Mouse (Mus musculus) heart, adult 18-20 months (tissue): ENCODE measurements around the gene Srsf12. TPM values are rescaled to one million over a fixed set of nuclear protein-coding genes. Genes with fewer than 3 reads are reported as not detected.

Source experiments
- DNase-seq, 2 experiments: peaks; one replicate each; pipeline ENCODE4 v3.0.0; 2021 to 2022; ENCODE audit warnings: mixed read lengths in 1 of 2
- long read RNA-seq, 2 experiments: library from polyadenylated mRNA; stranded (forward); transcript quantifications; one replicate each; pipeline ENCODE4 v2.0.0; 2021
- total RNA-seq, 2 experiments: library from RNA; stranded (reverse); gene quantifications; 2 replicates each; pipeline ENCODE4 v1.2.3; 2021

Gene Srsf12
- total RNA-seq = not detected
- long read RNA-seq, experiment 1 = 0 reads
- long read RNA-seq, experiment 2 = 0 reads

DNA sequence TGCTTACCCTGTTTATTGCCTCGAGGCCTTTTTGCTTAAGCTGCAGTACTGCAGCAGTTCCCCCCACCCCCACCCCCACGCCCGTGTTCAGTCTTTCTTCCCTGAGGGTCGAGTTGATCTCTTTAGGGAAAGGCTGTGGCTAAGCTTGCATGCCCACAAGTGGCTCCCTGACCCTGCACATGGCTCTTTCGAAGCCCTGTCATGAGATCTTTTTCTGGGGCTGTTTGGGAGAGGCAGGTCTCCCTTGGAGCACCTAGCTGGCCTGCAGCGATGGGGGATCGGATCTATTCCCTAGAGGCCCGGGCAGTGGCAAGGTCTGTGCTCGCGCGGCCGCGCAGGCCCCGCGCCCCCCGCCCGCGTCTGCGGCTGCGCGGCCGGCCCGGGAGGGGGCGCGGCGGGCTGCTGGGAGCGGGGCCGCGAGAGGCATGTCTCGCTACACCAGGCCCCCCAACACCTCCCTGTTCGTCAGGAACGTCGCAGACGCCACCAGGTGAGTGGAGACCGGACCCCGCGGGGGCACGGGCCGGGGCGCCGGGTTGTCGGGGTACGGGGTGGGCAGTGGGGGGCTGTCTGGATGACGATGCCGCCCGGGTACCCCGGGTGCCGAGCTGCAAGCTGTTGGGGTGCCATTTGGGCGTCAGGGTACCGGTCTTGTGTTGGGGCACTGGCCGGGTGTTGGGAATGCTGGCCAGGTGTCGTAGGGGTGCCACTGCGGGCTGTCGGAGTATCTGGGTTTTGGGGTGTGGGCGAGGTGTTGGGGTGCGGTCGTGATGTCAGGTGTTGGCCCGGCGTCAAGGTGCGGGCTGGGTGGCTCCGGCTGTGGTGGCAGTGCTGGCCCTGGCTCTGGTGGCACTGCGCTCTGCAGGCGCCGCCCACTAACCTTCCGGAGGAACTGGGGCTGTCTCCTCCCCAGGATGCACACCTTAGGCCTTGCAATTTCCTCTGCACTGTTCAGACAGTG, at the start of gene Srsf12:
Gene Srsf12, plus strand, starts transcription at position 111 of the 961 bp plus-strand sequence.
- no peak for DNase-seq

DNA sequence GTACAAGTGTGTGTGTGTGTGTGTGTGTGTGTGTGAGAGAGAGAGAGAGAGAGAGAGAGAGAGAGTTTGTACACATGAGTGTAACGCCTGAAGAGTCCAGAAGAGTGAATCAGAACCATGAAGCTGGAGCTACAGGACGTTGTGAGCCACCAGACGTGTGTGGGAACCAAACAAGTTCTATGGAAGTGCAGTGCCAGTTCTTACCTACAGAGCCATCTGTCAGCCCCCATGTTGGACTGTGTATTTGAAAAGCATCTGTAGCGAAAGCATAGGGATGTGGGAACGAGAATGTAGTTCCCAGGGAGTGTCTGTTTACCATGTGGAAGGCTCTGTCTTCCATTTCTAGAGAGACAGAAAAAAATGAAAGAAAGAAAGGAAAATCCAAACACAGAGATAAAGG, 25.3 kb upstream of the Srsf12 start:
- no peak for DNase-seq

DNA sequence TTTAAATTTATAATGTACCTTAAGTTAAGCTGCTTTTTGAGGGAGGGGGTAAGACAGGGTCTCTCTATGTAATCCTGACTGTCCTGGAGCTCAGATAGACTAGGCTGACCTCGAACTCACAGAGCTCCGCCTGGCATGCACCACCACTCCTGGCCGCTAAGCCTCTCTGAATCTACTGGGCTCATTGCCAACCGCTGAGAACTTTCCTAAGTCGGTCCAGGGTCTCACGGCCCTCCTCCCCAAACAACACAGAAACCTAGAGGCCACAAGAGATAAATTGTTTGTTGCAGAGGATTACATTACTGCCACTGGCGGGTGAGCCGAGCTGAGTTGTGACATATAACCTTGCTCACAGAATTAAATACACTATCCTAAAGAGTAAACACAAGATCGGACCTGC, 20.6 kb upstream of the Srsf12 start:
- peak; percentile 36 to 48 for DNase-seq

DNA sequence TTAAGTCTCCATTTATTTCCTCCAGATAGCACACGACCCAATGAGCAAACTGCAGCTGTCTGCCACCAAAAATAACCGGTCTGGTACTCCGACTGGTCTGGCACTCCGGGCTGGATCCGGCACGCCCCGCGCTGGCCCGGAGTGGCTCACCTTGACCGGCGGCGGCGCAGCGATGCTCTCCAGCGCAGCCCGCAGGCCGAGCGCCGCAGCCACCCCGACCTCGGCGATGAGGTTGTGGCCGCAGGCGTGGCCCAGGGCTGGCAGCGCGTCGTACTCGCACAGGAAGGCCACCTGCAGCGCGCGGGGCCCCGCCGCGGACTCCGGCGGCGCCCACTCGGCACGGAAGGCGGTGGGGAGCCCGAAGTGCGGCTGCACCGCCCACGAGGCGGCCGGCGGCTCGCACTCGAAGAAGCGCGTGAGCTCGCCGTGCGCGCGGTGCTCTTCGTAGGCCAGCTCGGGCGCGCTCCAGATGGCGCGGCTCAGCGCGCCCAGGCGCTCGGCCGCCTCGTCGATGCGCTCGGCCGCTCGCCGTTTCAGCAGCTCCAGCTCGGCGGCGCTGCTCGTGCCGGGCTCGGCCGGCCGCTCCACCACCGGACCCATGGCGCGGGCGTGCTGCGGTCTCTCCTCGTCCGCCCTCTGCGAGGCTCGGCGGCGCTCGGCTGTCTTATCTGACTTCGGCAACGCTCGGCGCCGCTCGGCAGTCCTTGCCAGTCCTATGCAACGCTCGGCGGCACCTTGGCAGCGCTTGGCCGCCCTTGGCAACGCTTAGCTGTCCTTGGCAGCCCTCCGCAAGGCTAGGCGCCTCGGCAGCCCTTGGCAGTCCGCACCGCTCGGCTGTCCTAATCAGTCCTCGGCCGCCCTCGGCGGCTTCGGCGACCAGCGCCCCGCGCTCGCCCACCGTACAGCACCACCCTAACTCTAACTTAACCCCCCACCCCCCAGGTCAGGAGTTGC, 19.7 kb upstream of the Srsf12 start:
- peak; percentile 90 to 92 for DNase-seq

DNA sequence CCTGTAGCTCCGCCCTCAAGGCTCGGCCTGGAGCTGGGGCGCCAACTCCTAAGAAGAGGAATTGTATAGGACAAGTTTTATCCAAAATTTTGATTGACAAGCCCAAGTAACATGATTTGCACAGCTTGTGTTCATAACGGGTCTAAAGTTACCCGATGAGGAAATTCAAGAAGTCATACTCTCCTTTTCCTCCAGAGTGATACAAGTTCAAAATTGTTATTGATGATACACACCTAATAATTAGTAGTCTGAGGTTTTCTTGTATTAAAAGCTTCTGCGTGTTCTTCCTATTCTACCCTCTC, 19.1 kb upstream of the Srsf12 start, which contains the start of gene Pm20d2:
Gene Pm20d2, minus strand, starts transcription at position 3 of the 302 bp plus-strand sequence.
- DNase-seq = no peak

DNA sequence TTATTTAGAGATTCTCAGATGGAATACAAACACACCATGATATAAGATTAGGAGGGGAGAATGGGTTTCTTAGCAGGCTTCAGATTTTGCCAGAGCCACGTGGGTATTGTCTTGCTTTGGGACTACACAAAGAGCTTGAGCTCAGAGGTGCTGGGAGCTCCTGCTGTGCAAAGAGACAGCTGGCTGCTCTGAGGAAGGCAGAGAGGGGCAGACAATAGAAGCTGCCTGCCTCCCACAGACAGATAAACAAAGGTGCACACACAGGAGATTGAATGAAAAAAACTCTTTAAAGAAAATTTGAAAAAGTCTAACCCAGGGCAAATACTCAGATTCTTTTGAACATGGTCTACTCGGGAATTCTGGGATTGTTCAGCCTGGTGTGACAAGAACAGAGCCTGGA, 10.7 kb upstream of the Srsf12 start:
- DNase-seq = no peak

DNA sequence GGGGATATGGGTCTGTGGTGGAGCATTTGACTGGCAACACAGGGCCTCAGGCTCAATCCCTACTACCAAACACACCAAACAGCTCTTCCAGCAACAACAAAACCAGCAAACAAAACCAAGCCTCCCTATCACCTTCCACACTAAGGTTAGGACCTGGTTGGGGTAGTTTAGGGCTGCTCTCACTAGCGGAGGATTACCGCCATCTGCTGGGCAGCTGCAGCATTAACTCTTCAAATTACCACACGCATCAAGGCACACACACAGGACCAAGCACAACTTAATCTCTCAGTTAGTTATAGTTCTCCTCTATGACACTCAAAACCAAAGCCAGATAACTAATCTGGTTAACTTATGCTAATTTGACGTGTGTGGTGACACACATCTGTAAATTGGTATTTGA, 4.1 kb upstream of the Srsf12 start:
- DNase-seq = peak; percentile 25 to 72

DNA sequence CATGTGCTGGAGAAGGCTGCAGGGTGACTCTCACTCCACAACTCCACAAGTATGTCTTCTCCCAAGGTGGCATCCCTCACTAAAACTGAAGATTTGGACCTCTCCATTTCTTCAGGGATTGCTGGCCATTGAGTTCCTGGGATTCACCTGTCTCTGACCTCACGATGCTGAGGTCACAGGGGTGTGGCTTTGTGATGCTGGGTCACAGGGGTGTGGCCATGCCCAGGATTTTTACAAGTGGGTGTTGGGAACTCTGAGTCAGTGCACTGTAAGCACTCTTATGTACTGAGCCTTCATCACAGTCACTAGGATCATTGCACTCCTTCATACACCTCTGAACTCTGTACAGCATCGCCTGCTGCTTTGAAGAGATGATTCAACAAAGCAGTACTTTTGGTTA, 1.2 kb upstream of the Srsf12 start:
- DNase-seq = no peak

DNA sequence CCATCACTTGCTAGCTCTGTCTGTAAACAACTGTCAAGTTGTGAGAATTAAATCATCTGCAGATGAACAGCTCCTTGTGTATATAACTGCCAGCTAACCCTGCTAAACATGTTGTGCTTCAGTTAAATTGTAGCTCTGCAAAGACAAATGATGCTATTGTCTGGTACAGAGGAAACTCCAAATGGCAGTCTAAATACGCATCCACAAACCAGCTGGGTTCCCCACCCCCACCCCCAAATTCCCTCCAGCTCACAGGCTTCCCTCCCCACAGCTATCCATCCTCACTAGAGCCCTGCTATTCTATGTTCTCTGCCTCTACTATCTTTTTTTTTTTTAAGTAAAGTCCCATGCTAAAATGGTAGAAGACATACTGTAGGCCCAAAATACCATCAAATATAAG, 13.1 kb downstream of the Srsf12 start:
- DNase-seq = no peak

DNA sequence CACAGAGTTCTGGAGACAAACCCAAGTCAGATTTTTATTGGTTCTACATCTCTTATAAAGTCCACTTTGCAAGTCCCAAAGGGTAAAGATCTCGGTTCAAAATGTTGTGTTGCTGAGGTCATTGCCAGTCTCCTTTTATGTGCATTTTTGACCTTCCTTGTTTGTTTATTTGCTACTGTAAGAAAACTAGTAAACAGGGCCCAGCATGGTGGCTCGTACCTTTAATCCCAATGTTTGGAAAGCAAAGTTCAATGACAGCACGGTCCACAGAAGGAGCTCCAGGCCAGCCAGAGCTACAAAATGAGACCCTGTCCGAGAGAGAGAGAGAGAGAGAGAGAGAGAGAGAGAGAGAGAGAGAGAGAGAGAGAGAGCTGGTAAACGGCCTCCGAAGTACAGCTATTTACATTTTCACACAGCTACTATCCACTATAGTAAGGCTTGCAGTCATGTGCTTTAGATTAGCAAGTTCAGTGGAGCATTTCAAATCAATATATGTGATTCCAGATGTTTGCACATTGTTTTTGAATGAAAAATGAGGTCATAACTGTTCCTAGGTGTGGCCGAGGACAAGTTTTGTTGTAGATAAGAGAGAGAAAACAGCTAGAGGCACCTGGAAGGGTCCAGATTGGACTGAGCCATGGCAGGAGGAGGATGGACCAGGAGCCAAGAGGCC, 15.3 kb downstream of the Srsf12 start:
- no peak for DNase-seq

DNA sequence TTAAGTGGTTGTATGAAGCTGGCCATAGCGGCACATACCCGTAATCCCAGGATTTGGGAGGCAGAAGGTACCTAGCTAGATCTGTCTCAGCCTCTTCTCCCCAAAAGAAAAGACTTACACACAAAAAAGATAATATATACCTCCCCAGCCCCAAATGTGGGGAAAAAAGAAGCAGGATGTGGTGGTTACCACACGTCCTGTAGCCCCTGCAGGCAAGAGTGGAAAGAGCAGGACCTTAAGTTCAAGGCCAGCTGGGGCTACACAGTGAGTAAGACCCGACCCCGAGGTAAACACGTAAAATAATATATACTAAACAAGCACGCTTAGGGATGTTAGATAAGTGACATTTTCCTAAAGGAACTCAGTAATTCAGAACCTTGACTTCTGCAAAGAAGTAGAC, 18.4 kb downstream of the Srsf12 start:
- no peak for DNase-seq

DNA sequence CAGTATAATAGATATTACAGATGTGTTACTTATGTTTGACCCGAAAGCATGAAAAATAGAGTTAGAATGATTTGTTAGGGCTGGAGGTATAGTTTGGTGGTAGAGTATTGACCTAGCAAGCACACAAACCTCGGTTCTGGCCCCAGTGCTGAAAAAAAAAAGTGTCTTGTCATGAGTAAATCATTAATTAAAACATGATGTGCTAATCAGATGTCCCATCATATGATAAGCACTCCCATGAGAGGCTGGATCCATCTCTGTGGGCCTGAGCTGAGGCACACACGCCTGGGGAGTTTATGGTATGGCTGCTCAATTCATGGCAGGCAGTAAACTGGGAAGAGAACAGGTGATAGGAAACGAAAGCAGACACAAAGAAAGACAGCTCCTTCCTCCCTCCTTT, 20.8 kb downstream of the Srsf12 start:
- DNase-seq = no peak

DNA sequence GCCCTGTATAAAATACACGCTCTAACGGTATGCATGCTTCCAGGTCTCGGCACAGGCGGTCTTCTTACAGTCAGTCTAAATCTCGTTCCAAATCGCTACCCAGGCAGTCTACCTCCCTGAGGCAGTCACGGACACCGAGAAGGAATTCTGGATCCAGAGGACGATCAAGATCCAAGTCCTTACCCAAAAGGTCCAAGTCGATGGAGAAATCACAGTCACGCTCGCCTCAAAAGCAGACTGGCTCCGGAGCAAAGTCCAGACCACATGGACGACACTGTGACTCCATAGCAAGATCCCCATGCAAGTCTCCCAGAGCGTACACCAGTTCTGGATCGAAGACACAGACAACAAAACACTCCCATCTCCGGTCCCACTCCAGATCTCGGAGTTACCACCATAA, 22.1 kb downstream of the Srsf12 start:
- no peak for DNase-seq

DNA sequence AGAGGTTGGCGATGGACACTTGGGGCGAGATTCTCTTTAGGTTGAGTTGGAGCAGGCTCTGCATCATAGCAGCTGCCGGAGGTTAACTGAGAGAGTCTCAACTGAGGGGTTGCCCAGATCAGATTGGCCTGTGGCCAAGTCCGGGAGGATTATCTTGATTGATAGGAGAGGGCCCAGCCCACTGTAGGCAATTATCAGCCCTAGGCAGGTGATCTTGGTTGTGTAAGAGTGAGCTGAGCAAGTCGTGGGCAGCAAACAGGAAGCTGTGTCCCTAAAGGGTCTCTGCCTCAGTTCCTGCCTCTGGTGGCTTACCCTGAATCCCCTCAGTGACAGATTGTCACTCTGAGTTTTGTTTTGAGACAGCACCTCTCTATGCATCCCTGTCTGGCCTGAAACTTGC, 33.7 kb downstream of the Srsf12 start:
- no peak for DNase-seq

DNA sequence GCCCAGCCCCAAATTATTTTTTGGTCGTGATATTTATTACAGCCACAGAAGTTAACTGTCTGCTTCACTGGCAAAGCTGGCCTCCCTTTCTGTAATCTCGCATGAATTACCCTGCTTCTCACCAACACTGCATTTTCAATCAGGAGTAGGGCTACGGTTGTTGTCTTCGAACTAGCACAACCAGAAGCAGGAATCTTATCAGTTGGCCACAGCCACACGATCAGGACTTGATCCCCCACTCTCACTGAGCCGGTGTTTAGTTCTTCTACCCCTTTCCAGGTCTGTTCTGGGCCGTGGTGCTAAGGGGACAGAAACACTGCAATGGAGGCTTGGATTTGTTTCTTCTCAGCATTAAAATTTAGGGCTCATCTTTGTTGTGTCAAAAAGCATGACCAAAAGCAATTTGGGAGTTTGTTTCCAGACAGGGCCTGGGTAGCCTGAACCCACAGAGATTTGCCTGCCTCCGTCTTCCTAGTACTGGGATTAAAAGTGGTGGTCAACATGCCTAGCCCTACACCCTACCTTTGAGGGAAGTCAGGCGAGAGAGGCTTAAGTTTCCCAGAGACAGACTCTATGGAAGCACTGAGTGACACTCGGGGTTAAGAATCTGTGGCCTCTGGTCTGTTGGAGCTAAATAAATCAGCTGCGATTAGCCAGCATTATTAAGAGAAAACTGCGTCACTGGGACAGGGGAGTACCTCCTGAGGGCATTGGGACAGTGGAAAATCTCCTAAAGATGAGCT, 34.4 kb downstream of the Srsf12 start:
- DNase-seq = no peak

DNA sequence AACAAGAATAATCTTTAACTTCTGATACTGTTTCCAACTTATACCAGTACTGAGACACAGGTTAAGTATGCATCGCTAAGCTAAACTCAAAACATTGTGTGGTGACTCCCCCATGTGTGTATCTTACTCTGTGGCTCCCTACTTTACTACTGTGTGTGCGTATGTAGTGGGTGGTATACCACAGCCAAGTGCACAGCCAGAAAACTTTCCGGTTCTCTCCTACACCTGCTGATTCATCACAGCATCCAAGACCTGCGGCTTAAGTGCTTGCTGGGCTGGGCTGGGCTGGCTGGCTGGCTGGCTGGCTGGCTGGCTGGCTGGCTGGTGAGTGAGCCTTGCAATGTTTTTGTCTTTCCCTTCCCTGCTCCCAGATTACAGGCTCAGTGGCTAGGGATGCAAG, 35.1 kb downstream of the Srsf12 start:
- no peak for DNase-seq

DNA sequence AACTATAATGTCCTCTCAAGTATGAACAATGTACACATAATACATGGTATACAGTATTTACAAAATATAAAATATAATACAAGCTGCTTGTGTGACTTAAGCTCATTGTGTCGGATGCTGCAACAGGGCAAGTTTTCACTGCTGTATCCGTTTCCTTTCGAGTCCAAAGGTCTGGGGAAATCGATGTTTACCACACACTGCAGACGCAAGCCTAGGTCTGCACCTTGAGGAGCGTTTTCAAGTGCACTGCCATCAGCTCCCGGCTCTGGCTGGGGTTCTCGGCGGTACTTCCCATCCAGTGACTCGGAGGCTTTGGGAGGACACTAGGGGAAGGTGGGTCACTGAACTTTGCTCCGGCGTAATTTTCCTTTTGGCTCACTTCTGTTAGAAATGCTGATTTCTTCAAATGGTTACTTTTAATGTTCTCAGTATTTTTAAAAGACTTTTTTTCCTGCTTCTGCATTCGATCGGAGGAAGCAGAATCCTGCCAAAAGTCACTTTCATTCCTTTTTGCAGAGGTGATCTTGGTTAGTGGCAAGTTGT, 37.1 kb downstream of the Srsf12 start:
- no peak for DNase-seq

DNA sequence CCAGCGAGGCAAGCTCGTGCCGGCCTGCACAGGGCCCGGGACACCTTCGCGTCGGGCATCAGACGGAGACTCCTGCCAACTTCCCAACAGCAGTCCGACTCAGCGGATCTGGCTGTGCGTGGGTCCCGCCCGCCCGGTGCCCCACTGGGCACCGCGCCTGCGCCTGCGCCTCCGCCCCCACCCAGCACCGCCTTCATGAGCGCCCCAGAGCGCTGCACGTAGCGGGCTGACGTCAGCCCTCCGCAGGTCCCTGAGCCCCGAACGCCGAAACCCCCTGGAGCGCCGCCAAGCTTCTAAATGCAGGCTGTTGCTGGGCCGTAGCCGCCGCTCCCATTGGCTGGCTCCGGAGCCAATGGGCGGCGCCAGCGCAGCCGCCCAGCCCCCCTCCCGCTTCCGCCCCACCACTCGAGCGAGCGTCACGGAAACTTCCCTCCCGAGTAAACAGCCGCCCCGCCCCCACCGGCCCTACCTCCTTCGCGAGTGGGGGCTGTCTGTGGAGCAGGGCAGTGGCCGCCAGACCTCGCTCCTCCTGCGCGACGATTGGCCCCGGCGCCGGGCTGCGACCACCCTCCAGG, 38.8 kb downstream of the Srsf12 start:
- DNase-seq = peak; percentile 99

DNA sequence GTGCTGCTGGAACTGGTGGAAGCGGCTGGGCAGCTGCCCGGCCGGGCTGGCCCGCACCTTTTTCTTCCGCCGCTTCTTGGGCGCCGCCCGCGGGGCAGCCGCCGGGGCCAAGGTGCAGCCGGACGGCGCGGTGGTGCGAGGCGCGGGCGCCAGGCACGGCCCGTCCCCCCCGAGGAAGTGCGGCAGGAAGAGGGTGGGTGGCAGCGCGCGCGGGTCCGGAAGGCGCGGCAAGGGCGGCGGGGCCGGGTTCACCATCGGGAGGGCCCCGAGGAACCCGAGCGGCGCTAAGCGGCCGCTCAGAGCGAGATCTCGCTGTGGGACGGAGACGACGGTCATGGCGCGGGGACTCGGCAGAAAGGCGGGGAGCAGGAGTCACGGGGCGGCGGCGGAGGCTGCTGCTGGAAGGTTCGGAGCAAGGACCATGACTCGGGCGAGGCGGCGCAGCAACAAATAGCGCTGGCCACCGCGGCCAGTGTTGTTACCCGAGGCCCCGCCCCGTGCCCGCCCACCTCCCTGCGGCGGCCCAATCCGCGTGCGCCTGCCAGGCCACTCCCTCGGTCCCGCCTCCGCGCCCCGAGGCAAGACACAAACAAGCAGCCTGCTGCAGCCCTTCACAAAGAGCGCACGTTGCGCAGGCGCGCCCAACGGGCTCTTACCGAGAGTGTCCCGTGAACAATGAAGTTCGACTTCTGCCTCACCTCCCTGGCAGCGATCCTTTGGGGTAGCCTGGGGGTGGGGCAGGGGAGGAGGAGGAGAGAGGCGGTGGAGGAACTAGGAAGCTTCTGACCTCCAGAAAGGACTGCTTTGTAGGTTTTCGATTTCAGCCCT, 39.5 kb downstream of the Srsf12 start:
- DNase-seq = peak; percentile 98 to 99

DNA sequence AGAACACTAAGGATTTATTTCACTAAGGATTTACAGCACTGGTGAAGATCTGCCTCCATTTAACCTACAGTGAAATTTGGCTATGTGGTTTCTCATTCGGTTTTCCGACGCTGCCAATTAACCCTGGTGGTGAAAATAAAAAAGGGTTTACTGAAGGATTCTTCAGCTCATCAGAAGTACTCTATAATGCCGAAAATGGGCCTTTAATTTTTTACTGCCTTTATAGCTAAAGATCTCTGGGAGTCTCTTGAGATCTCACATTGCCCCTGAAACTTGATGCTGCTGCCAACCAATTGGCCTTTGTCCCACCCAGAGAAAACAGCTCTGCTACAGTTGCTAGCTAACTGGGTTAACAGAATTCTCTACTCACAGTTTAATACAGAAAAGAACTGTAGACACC, 40.1 kb downstream of the Srsf12 start:
- DNase-seq = no peak
